Mouse (Mus musculus): ENCODE results near the gene Olfr934.

Olfr934 gene

DNA sequence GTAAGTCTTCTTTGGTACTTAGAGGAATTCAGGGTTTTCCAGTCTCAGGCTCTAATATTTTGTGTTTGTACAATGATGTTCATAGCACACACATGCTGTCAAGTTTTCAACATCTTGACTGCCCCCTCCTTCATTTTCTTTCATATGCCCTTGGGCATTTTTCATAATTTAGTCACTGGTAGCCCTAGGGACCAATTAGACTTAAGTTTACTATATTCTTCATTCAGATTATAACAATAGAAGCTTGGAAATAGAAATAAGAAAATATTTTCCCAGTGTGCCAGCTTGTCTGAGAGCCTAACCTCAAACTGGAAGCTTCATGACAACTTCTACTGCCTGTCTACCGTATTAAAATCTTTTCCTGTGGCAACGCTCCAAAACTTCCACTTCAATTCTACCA lies at the start of gene Olfr934:
Olfr934 (minus strand) TSS at position 101 of the 400 bp plus-strand sequence.
- no peak for DNase-seq (ENCODE audit: low read depth)

DNA sequence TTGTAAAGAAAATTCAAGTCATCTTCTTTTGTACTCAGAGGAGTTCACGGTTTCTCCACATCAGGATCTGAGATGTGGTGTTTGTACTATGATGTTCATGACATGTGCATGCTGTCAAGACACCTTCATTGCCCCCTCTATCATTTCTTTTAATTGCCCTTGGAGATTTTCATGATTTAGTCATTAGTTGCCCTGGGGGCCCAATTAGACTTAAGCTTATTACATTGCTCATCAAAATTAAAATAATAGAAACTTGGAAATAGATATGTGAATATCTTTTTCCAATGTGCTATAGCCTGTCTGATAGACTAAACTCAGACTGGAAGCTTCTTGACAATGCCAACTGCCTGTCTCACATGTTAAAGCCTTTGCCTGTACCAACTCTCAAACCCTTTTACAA lies 35.2 kb upstream of the Olfr934 start, which contains the start of gene Olfr146:
Olfr146 (minus strand) TSS at position 101 of the 400 bp plus-strand sequence.
- DNase-seq (ENCODE audit: low read depth), result no peak

DNA sequence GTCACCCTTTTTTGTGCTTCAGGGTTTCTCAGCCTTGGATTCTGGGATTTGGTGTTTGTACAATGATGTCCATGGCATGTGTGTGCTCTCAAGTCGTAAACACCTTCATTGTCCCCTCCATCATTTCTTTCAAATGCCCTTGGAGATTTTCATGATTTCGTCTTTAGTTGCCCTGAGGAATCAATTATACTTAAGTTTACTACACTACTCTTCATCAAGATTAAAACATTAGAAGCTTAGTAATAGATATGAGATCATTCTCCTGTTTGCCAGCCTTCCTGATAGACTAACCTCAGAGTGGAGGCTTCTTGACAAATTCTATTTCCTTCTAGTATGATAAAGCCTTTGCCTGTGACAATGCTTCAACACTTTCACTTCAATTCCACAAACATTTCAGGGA lies 11.5 kb upstream of the Olfr934 start, which contains the start of gene Olfr935:
Olfr935 (minus strand) TSS at position 101 of the 400 bp plus-strand sequence.
- no peak for DNase-seq (ENCODE audit: low read depth)

DNA sequence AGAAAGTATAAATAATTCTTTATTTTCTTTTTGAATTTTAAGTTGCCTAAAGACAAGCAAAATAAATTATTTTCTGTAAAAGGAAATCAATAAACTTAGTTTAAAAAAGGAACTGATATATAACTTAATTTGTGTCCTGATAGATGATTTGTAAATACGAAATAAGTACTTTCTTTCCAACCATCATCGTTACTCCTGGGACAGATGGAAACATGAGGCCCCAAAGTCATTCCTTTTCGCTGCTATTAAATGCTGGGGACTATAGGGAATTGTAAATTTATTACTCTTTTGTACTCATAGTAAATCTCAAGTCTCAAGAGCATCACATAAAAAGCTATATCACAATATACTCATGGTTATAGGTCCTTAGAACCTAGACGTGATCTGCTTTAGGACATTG lies 16.1 kb downstream of the Olfr934 start, which contains the start of gene Olfr933:
Olfr933 (plus strand) TSS at position 301 of the 400 bp plus-strand sequence.
- DNase-seq (ENCODE audit: low read depth), result no peak

DNA sequence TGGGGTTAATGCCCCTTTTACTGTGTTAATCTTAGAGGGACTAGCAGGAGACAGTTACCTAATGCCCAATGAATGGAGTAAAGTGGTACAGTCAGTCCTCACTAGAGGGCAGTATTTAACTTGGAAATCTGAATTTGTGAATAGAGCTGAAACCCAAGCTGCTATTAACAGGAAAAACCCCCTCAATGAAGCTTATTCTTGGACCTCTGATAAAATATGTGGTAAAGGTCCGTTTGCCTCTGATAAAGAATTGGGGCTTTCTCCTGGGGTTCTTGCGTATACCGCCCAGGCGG lies 34.0 kb downstream of the Olfr934 start:
- DNase-seq (ENCODE audit: low read depth), result no peak

DNA sequence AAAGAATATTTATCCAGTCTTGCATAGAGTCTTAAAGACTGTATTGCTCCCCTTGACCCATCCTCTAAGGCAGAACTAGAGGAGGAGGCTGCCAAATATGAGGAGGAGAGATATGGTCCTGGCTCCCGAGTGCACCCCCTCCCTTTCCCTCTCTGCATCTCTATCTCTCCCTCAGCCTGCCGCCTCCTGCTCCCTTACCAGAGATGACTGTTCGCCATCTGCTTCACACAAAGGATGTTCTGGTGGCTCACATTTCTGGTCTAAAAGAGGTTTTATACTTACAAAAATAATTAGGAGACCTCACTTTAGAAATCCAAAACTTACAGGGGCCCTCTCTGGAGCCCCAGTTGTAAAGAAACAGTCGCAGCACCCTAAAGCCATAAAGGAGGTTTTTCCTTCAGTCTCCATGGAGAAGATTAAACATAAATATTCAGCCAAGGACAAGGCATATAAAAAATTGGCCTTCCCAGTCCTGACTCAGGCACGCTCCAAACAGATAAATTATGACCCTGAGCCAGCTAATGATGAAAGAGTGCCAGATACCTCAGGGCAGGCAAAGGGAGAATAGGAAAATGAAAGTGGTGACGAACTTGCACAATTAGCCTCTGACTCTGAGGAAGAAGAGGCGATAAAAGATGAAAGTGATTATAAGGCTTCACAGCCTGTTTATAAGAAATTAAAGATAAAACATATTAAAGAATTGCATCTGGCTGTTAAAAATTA lies 34.6 kb downstream of the Olfr934 start:
- DNase-seq (ENCODE audit: low read depth), result no peak

All from naive thymus-derived CD4-positive, alpha-beta T cell, adult 2 months (primary cell).